Mouse (Mus musculus) skeletal muscle tissue, adult 2 months (tissue): ENCODE measurements around the gene Lst1.

Experiments used
- DNase-seq: peaks from one replicate; pipeline ENCODE4 v3.0.0-alpha.2; 2012; ENCODE audit warnings: low read depth, low spot score

Gene Lst1

DNA sequence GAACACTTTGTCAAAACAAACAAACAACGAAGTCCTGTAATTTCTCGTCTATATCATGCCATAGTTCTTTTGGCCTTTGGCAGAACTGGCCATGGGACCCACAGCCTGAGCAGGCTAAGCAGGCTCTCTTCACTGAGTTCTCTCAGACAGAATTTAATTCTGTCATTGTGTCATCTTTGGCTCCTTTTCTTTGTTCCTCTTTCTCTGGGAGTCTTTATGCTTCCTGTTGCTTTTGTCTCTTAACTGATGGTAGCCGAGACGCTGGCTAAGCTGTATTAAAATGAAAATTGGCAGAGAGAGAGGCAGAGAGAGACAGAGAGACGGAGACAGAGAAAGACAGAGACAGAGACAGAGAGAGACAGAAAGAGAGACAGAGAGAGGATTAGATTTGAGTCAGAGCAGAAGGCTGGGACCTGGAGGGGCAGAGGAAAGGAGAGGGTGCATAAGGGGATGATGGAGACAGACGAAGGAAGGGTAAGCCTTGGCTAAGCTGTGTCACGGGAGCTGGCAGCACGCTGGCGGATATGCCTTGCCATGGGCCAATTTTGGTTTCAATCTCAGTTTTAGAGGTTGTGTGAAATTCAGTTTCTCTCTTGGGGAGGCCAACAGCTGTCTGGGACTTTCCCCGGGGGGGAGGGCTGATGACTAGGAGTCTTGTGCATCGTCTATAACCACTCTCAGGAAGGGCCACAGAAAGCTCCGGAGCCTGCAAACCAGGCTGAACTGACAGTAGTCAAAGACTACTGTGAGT is 21.7 kb upstream of the Lst1 start:
- DNase-seq = no peak

DNA sequence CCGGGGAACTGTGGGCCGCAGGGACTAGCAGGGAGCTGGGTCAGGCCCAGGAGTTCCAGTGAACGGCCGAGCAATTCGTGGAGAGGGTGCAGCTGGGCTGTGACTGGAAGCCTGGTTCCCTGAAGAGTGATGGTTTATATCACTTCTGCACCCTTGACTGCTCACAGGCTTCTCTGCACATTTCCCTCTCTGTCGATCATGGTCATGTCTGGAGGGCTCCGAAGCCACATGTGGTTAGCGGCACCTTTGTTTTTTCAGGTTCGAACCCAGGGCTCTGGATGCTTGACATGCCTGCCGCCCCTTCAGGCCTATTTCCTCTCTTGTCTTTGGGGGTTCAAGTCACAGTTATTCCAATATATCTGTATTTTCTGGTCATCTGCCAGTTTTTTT is 17.1 kb upstream of the Lst1 start:
- no peak for DNase-seq

DNA sequence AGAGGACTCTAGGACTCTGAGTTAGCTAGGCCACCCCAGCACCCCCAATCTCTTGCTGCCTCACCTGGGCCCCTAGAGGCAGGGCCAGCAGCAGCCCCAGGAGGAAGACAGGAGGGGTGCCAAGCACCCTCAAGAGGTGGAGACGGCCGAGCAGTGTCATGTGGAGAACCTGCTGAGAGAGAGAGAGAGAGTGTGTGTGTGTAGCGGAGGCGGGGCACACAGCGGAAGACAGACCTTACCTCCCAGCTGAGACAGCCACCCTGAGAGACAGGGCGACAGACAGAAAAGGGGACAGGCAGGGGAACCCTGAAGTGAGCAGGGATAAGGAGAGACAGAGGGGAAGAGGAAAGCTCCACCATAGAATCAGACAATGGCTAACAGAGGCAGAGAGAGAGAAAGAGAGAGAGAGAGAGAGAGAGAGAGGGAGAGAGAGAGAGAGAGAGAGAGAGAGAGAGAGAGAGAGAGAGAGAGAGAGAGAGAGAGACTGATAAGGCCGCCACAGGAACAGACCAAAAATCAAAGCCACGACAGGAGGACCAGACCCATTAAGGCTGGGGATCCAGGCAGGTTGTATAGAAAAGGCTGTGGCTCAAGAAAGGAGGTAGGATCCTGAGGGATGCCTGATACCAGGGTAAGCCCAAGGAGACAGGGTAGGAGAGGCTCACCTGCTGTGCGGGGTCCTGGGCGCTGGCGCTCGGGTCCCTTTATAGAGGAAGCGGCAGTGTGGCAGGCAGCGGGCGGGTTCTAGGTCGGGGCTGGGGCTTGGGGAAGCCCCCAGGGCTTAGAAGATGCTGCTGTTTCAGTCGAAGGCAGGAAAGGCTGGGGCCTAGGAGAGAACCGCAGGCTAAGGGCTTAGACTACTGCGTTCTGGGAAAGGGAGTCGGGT is 16.5 kb upstream of the Lst1 start, which contains the start of gene Lta:
TSS of gene Lta (minus strand) at position 858 of the 886 bp plus-strand sequence.
- DNase-seq = no peak

DNA sequence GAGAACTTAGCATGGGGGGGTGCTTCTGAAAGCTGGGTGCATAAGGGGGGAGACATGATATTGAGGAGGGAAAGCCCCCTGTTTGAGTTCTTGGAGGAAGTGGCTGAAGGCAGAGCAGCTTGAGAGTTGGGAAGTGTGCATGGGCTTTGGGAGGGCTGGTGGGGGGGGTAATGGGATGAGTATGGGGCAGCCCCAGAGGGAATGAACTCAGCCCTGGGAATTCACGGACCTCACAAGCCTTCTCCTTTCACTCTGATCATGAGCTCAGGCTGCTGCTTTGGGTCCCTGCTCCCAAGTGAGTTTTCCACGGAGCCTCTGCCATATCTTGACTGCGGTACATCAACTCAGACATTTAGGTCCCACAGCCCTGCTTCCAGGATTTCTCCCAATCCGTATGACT is 14.2 kb upstream of the Lst1 start:
- no peak for DNase-seq

DNA sequence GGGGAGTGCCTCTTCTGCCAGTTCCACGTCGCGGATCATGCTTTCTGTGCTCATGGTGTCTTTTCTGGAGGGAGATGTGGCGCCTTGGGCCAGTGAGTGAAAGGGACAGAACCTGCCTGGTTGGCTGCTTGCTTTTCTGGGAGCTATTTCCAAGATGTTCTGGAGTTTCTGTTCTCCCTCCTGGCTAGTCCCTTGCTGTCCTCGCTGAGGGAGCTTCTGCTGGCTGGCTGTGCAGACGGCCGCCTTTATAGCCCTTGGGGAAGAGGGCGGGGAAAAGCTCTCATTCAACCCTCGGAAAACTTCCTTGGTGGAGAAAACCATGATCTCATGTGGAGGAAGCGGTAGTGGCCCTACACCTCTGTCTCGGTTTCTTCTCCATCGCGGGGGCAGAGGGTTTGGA is 13.5 kb upstream of the Lst1 start, which contains the start of gene Tnf:
TSS of gene Tnf (minus strand) at position 221 of the 400 bp plus-strand sequence.
- peak; percentile 63 for DNase-seq

GRCm38 (mm10) chr17:35201128-35201527 is 12.9 kb upstream of the Lst1 start:
- DNase-seq = no peak

DNA sequence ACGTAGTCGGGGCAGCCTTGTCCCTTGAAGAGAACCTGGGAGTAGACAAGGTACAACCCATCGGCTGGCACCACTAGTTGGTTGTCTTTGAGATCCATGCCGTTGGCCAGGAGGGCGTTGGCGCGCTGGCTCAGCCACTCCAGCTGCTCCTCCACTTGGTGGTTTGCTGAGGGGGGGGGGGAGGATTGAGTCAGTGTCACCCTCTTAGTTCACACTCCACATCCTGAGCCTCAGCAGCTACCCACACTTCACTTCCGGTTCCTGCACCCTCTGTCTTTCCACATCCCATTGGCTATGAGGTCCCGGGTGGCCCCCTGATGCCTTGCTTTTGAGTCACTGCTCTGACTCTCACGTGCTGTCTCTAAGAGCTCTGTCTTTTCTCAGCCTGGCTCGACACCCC is 12.2 kb upstream of the Lst1 start:
- peak; percentile 43 for DNase-seq

DNA sequence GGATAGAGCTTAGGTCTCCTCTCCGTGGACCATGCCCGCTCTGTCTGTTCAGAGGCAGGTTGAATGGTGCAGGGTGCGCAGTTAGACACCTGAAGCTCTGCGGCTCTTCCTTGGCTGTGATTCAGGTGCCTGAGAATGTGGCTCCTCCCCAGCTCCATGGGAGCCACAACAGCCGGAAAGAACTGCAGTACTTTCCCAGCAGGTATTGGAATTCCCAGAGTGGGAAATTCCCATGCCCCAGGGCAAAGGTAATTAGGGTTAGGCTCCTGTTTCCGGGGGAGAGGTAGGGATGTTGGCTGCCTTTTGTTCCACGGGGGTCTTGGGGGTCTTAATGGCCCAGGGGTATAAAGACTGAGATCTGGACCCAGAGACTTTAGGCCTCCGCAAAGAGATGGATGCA is 10.7 kb upstream of the Lst1 start:
- DNase-seq = no peak

GRCm38 (mm10) chr17:35198029-35198428 is 9.8 kb upstream of the Lst1 start:
- DNase-seq = no peak

- no peak for DNase-seq
Measured at GRCm38 (mm10) chr17:35197126-35197525, 8.9 kb upstream of the Lst1 start.

GRCm38 (mm10) chr17:35196321-35196641 is 8.0 kb upstream of the Lst1 start:
- DNase-seq = no peak

- DNase-seq = peak; percentile 51
Measured at GRCm38 (mm10) chr17:35195631-35196320, 7.5 kb upstream of the Lst1 start.

- DNase-seq = no peak
Measured at GRCm38 (mm10) chr17:35194844-35195630, 6.8 kb upstream of the Lst1 start.

DNA sequence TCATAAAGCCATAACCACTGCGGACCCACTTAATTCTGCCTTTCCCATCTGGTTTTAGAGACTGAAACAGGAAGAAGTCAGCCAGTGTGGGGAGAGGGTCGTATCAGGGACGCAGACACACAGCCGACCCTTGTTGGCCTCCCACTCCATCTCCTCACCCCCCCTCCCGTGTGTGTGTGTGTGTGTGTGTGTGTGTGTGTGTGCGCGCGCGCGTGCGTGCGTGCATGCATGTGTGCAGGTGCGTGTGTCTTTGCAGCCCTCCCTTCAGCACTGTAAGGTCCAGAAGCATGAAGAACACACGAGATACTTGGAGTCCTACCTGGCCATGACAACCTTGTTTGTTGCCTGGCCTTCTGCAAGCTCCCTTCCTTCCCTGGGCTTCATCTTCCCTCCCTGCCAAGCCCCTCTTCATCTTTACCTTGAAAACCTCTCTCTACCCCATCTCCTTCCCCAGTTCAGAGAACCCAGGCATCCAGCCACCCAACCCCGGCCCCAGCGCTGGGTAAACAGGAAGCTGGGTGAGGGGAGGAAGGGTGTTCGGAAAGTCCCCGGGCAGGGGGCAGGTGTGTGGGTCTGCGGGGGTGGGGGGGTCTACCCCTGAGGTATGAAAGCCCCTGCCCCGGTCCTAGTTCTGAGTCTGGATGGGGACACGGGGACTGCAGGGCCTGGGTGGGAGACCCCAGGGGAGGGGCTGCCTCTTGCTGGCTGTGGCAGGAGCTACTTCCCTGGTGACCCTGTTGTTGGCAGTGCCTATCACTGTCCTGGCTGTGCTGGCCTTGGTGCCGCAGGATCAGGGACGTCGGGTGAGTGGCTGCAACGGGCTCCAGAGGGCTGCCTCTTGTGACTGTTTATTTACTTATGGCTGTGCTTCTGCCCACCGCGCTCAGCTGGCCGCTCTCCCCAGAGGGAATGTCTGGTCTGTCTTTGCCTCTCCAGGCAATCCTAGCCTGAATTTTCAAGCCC is 5.9 kb upstream of the Lst1 start, which contains the start of gene Ltb:
TSS of gene Ltb (plus strand) at position 559 of the 963 bp plus-strand sequence.
- no peak for DNase-seq

DNA sequence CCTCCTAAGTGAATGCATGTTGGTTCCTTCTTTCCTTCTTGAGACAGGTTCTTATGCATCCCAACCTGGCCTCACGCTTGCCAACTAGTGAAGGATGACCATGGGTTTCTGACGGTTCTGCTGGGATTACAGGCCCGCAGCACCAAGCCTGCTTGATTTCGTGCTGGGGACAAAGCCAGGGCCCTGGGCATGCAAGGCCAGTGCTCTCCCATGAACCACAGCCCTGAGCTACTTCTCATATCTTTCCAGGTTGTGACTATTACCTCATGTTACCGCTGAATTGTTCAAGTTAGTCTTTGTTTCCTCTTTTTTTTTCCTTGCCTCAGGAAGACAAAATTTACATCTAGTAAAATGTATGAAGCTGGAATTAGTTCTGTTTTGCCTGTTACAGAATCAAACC is 4.7 kb upstream of the Lst1 start:
- no peak for DNase-seq

- no peak for DNase-seq
Measured at GRCm38 (mm10) chr17:35191723-35192122, 3.5 kb upstream of the Lst1 start.

GRCm38 (mm10) chr17:35190096-35190495 is 1.9 kb upstream of the Lst1 start:
- no peak for DNase-seq

DNA sequence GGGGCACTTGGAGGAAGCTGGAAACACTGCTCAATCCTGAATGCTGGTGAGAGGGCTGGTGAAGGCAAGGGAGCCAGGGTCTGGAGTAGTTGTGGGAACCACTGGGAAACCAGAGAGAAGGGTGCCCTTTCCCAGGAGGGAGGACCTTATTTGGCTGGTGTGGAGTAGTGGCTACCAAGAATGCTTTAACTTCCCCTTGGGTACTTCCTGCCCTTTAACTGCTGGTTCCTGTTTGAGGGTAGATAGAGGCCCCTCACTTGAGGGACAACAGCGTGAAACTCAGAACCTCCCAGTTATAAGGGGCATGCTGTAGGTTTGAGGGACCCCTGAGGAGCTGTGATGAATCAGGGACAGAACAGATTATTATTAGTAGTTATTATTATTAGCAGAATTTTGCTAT is 947 bp upstream of the Lst1 start:
- no peak for DNase-seq

- no peak for DNase-seq
Measured at GRCm38 (mm10) chr17:35187345-35187744, 894 bp downstream of the Lst1 start.

GRCm38 (mm10) chr17:35186681-35187080 is 1.6 kb downstream of the Lst1 start:
- no peak for DNase-seq
